9 mouse cellular contexts compared by ENCODE assay signal in genomic region chr12:55598537-55598886, GRCm38 (mm10). TPM values are rescaled to one million over a fixed set of nuclear protein-coding genes. Genes with fewer than 3 reads are reported as not detected.
DNase-seq lines count a peak whose midpoint lies in the region; ATAC-seq and TF ChIP-seq lines count a peak whose summit lies in the region.
"Had no signal": no experiment of that assay in that cellular context is flagged by ENCODE, and none has a peak within 500 bp of the region (broad histone marks: within the 10 kb centered on the region; RNA-seq: fewer than 3 reads in every experiment).

No protein-coding gene starts in this region.

- no peak for DNase-seq in heart, embryonic 10.5 days (ENCODE audit: low spot score)
- no peak for DNase-seq in heart, adult 11 months
- DNase-seq in hindbrain, embryonic 10.5 days (ENCODE audit: low spot score), result no peak
- no peak for DNase-seq in urinary bladder, adult 18-20 months (ENCODE audit: low spot score in 2 of 2)
- DNase-seq in gastrocnemius, adult 8-10 months (ENCODE audit: low spot score in 2 of 2), result no peak
- no peak for DNase-seq in frontal cortex, postnatal 25 days (ENCODE audit: low spot score in 2 of 2)
- DNase-seq: kidney, adult 9 months had no signal

- H3K9me3 ChIP-seq in heart, embryonic 10.5 days, result no peaks in the 10 kb centered on the region
- no peaks in the 10 kb centered on the region for H3K9me3 ChIP-seq in E14TG2a.4 (ENCODE audit: low read length)
- H3K9me3 ChIP-seq in hindbrain, embryonic 10.5 days, result no peaks in the 10 kb centered on the region
- H3K9me3 ChIP-seq in liver, embryonic 16.5 days (replicated peaks; ENCODE audit: control insufficient read depth, low read length), result no peaks in the 10 kb centered on the region

- no peak for ATAC-seq in liver, embryonic 16.5 days (ENCODE audit: low read depth)

- H3K4me1 ChIP-seq in heart, embryonic 10.5 days, result peaks cover 21% of the 10 kb centered on the region
- peaks cover 15% of the 10 kb centered on the region for H3K4me1 ChIP-seq in E14TG2a.4 (replicated peaks; ENCODE audit: low read depth, low read length)
- peaks cover 26% of the 10 kb centered on the region for H3K4me1 ChIP-seq in hindbrain, embryonic 10.5 days (replicated peaks)
- H3K4me1 ChIP-seq in liver, embryonic 16.5 days (ENCODE audit: control insufficient read depth, low read depth, low read length), result peaks cover 10% of the 10 kb centered on the region

- H3K27ac ChIP-seq in heart, embryonic 10.5 days, result no peak overlapping the region
- no peak overlapping the region for H3K27ac ChIP-seq in hindbrain, embryonic 10.5 days
- no peak overlapping the region for H3K27ac ChIP-seq in liver, embryonic 16.5 days (ENCODE audit: low read length)

- H3K4me3 ChIP-seq in heart, embryonic 10.5 days, result peak overlapping the region; percentile 65; the same call in 1 of the 2 replicates
- H3K4me3 ChIP-seq in E14TG2a.4 (replicated peaks; ENCODE audit: low read length), result peak overlapping the region; percentile 85
- H3K4me3 ChIP-seq in hindbrain, embryonic 10.5 days, result peak overlapping the region; percentile 63
- peak overlapping the region; percentile 50 for H3K4me3 ChIP-seq in liver, embryonic 16.5 days (ENCODE audit: low read depth, low read length)

- no peak for TF ChIP-seq CTCF in E14TG2a.4 (conservative IDR thresholded peaks at IDR 0.05; ENCODE audit: low read length)

- peak overlapping the region; percentile 65 for H3K4me2 ChIP-seq in liver, embryonic 16.5 days (ENCODE audit: low read depth, low read length)

- H3K27me3 ChIP-seq in heart, embryonic 10.5 days (ENCODE audit: insufficient read depth, poor library complexity, severe bottlenecking), result peaks cover 73% of the 10 kb centered on the region
- H3K27me3 ChIP-seq in E14TG2a.4 (ENCODE audit: insufficient read depth, low read length), result peaks cover 65% of the 10 kb centered on the region
- H3K27me3 ChIP-seq in hindbrain, embryonic 10.5 days (ENCODE audit: insufficient read depth, poor library complexity, severe bottlenecking), result peaks cover 88% of the 10 kb centered on the region
- peaks cover 45% of the 10 kb centered on the region for H3K27me3 ChIP-seq in liver, embryonic 16.5 days (ENCODE audit: control insufficient read depth, insufficient read depth, low read depth, low read length)

- H3K9ac ChIP-seq in liver, embryonic 16.5 days (ENCODE audit: low read depth, low read length), result no peak overlapping the region

- H3K36me3 ChIP-seq in heart, embryonic 10.5 days, result no peaks in the 10 kb centered on the region
- H3K36me3 ChIP-seq in E14TG2a.4 (ENCODE audit: insufficient read depth, low read length), result no peaks in the 10 kb centered on the region
- H3K36me3 ChIP-seq in hindbrain, embryonic 10.5 days, result no peaks in the 10 kb centered on the region
- H3K36me3 ChIP-seq in liver, embryonic 16.5 days (ENCODE audit: control insufficient read depth, insufficient read depth), result no peaks in the 10 kb centered on the region

- 7% methylated on average over 7 of the region's 7 CpGs for WGBS in heart, embryonic 10.5 days
- 7% methylated on average over 7 of the region's 7 CpGs for WGBS in hindbrain, embryonic 10.5 days
- WGBS in liver, embryonic 16.5 days (ENCODE audit: insufficient replicate concordance), result 7% methylated on average over 7 of the region's 7 CpGs

RNA-seq across cellular contexts. Expression of gene Insm2, which starts 0.7 kb away (rescaled TPM):
- polyA plus RNA-seq in heart, embryonic 10.5 days (2016; fragmentation: Nextera tagmentation; extraction: Ambion mirVana), result 0.06 TPM in 1 of 2 replicates, not detected in the other
- 0.47 and 0.99 TPM in 2 replicates for polyA plus RNA-seq in hindbrain, embryonic 10.5 days (2016; fragmentation: Nextera tagmentation; extraction: Ambion mirVana)
- polyA plus RNA-seq in liver, embryonic 16.5 days (2015; fragmentation: Nextera tagmentation; extraction: Ambion mirVana), result not detected in 2 replicates
- total RNA-seq in gastrocnemius, adult 8-10 months (2022), result not detected

RNA-seq across cellular contexts. Expression of gene Aldoart2, which starts 33.5 kb away (rescaled TPM):
- 0.09 TPM in 1 of 2 replicates, not detected in the other for polyA plus RNA-seq in heart, embryonic 10.5 days (2016; fragmentation: Nextera tagmentation; extraction: Ambion mirVana)
- not detected in 2 replicates for polyA plus RNA-seq in hindbrain, embryonic 10.5 days (2016; fragmentation: Nextera tagmentation; extraction: Ambion mirVana)
- polyA plus RNA-seq in liver, embryonic 16.5 days (2015; fragmentation: Nextera tagmentation; extraction: Ambion mirVana), result not detected in 2 replicates
- under 1 TPM in 1 of 4 experiments, not detected in 3; 0.15 TPM for total RNA-seq in gastrocnemius, adult 8-10 months (2022)
